Mouse (Mus musculus): ENCODE measurements at regions not wholly inside any gene's neighbourhood (a gene's known extent, or its start where the extent isn't known, plus 50 kb on each side); places are given as distances from the start of the nearest gene placed in this dataset.

DNA sequence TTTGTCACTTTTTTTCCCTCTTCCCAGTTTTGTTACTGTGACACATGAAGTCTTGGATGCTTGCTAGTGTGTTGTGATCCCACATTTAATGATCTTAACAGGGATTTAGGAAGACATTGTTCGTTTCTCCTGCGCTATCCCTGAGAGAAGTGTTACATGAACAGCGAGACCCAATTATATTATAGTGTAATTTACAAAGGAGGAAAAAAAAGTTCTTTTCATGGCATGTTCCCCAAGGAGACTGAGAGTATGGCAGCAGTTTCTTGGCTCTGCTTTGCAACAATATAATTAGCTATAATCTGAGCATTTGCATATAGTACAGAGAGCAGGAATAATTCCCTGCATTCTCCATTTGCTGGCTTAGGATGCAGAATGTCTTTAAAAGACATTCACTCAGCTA, 168.6 kb downstream of the Insc start:
- no peak for DNase-seq (ENCODE audit: low spot score in 2 of 2)

DNA sequence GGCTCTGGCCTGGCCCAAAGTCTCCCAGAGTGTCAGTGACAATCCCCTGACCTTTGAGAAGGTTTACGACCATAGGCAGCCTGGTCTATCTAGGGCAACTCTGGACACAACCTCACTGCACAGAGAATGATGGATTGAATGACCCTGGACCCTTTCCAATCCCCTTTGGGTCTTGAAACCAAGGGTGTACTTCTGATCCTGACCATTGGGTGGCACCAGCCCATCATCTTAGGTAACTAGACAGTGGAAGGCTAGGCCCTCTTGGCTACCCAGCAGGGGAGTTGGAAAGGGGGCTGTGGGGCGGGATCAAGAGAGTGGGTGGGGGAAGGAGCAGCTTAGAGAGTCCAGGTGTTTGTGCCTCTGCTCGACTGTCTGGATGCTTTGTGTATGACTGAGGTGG, 178.7 kb downstream of the Insc start:
- peak; percentile 68 to 71 for DNase-seq (ENCODE audit: low spot score in 2 of 2)

DNA sequence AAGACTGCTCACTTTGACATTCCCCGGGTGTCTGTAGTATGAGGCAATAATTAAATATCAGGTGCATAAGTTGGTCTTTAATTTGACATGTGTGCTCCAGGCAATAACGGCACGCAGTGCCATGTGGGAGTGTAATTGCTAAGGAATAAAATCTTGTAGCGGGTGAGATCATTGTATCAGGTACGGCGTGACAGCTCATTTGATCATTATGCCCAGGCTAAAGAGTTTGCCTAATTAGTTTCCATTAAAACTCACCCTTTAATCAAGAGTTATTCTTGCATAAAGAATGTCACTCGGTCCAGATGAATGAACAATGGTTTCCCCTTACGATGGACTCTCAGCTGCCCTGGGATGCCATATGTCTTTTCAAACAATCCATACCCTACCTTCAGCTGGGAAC, 190.4 kb downstream of the Insc start:
- no peak for DNase-seq (ENCODE audit: low spot score in 2 of 2)

DNA sequence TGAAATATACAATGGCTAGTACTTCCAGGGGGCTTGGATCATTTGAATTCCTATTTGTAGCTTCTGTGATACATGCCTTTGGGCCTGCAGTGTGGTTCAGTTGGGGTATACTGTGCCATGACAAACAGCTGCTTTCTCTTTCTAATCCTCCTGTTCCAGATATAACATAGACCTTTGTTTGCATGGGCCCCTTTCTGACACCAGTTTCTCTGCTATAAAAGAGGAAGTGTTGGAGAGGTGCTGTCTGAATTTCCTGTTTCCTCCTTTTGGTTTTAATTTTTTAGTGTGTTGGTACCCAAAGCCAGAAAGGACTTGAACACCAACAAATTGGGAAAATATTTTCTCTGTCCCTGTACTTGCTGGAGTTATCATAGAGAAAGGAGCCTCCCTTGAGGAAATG, 207.3 kb downstream of the Insc start:
- DNase-seq (ENCODE audit: low spot score in 2 of 2), result no peak

GRCm38 (mm10) chr7:114963206-114963605, 219.7 kb downstream of the Insc start:
- DNase-seq (ENCODE audit: low spot score in 2 of 2), result no peak

- no peak for DNase-seq (ENCODE audit: low spot score in 2 of 2)
Observed at GRCm38 (mm10) chr7:114965923-114966322, 222.4 kb downstream of the Insc start.

GRCm38 (mm10) chr7:114986481-114986880, 243.0 kb downstream of the Insc start:
- no peak for DNase-seq (ENCODE audit: low spot score in 2 of 2)

DNA sequence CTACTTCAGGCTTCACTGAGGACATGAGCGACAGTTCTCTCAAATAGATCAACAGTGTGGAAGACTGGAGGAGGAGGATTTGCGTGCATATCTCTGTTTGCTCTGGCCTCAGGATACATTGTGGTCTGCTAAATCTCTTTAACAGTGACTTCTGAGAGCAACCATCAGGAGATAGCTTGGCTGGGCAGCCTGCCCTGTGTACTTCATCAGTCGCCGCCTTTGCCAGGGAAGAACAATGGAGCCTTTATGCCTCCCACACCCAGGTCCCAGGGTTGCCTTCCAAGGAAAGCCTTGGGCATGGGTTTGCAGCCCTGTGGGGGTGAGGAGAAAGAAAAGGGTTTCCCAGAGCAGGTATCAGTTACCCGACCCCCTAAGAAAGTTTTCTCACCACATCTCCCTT, 247.8 kb downstream of the Insc start:
- no peak for DNase-seq (ENCODE audit: low spot score in 2 of 2)

DNA sequence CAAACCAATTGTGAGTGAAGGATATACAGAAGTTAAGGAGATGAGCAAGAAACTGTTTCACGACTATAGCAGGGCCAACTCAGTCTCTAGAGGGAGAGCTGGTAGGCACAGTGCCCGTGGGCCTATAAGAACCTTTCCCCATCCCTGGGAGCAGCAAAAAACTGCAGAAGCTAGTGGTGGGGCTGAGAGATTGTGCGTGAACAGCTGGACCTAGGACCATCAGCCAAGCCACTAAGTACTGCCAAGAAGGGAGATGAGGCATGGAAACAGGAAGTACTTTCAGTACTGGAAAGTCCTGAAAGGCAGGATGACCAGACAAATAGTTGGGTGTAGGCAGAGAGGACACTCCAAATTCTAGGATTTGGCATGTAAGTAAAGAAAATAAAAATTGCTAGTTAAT, 248.9 kb downstream of the Insc start:
- no peak for DNase-seq (ENCODE audit: low spot score in 2 of 2)

- no peak for DNase-seq (ENCODE audit: low spot score in 2 of 2)
Observed at GRCm38 (mm10) chr7:115000796-115001524, 257.5 kb downstream of the Insc start.

DNA sequence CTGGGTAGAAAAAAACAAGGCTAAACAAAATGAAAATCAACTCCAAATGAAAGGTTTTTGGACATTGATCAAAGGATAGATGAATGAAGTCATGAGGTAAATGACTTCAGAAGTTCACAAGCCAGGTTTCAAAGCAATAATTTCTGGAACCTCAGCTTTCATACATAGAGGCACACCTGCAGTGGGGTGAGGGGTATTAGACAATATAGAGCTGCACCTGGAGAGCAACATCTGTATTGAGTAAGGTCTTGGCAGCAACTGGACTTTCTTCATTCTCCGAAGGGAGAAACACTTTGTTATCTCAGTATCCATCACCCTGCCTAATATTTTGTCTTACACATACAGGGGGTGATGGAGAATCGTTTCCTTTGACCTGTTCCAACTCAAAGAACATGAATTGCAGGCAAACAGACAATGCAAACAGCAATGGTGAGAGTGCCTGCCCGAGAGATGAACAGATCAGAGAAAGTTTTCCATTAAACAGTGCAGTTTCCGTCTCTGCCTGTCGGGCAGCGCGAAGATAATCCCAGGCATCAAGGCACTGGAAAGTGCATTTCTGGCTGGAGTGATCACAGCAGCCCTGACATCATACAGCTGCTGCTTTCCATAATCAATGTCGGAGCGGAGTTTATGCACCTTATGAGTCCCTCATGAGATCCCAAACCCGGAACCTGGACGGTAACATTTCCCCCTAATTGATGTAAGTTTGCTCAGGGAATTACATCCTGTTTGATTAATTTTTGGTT, 270.9 kb downstream of the Insc start:
- DNase-seq (ENCODE audit: low spot score in 2 of 2), result no peak

DNA sequence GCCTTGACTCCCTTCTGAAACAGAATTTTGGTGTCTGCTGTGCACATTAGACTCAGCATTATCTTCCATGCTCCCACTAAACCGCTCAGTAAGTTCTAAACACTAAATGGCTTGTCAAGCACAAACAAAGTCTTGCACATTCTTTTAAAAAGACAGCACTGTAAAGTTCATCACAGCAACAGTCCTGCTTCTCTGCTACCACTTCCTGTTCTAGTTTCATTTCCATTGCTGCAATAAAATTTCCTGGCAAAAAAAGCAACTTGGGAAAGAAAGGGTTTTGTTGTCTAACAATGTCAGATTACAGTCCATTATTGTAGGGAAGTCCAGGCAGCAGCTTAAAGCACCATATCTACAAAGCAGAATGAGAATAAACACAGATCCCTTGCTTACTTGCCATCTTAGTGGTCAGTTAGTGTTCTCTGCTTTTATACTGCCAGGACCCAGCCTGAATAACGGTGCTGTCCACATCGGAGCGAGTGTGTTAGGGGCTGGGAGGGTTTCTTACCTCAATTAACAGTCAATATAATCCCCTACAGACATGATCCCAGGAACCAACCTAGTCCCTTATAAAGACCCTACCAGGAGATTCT, 276.0 kb downstream of the Insc start:
- no peak for DNase-seq (ENCODE audit: low spot score in 2 of 2)

GRCm38 (mm10) chr7:115020023-115020422, 276.5 kb downstream of the Insc start:
- no peak for DNase-seq (ENCODE audit: low spot score in 2 of 2)

- DNase-seq (ENCODE audit: low spot score in 2 of 2), result no peak
Observed at GRCm38 (mm10) chr7:115025803-115026202, 282.3 kb downstream of the Insc start.

DNA sequence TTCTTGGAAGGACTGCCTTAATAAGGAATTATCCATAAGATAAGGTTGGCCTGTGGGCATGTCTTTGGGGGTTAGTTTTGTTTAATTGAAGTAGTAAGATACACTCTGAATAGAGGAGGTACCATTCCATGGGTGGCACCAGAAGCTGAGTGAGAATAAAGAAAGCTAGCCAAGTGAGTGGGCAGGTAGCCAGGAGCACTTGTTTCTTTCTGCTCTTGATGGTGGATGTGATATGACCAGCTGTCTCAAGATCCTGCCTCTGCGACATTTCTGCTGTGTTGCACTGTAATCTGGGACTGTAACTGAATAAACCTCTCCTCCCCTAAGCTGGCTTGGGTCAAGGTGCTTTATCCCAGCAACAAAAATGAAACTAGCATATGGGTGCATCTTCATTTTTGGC, 284.2 kb downstream of the Insc start:
- no peak for DNase-seq (ENCODE audit: low spot score in 2 of 2)

- no peak for DNase-seq (ENCODE audit: low spot score in 2 of 2)
Observed at GRCm38 (mm10) chr7:115033987-115034386, 290.5 kb downstream of the Insc start.

DNA sequence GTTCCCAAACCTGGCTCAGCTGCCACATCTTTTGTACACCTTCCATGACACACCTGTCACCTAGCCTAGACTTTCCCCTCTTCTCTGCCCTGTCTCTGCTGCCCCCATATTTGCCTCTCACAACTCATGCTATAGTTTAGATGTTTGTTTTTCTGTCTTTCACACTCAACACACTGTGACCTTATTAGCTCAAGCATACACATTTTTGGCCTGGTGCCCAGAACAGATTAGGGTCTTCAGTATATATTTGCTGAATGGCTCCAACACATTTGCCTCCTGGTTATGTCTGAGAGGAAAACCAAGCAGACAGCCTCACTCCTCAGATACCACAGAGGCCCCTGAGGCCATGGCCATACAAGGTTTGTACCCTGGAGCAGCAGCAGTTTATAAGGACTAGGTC, 312.0 kb downstream of the Insc start:
- DNase-seq (ENCODE audit: low spot score in 2 of 2), result no peak

- DNase-seq (ENCODE audit: low spot score in 2 of 2), result no peak
Observed at GRCm38 (mm10) chr7:115056992-115057645, 313.6 kb downstream of the Insc start.

DNA sequence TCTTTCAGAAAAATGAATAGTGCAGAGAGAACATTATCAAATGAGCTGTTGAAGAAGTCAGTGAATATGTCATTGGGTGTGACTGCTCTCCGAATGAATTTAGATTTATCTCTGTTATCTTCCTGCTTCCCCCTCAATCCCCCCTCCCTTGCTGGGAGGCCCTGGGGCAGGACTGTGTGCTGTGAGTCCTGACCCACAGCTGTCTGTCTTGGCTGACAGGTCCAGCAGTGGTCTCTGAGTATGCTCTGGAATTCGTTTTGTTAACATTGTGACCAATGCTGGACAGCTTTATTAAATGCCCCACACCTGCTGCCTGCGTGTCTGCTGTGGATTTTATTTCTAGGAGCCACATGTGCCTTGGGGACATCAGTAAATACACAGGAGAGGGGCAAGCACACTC, 314.2 kb downstream of the Insc start:
- DNase-seq (ENCODE audit: low spot score in 2 of 2), result no peak

DNA sequence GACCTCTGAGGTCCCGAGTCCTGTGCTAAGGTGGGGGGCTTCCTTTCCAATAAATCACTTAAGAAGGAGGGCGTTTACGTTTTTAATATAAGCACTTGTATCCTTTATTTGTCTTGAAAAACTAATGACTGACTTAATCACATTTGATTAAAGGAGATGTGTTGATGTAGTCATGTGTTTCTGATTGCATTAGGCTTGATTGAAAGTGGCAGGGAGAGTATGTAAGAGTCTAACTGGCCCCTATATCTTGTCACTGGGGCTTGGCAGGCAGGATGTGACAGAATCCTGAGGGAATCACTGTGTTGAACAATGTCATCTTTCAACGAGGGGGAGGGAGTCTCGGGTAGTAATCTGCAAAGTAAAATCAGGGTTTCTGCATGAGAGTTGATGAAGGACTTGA, 316.7 kb downstream of the Insc start:
- DNase-seq (ENCODE audit: low spot score in 2 of 2), result no peak

- DNase-seq (ENCODE audit: low spot score in 2 of 2), result no peak
Observed at GRCm38 (mm10) chr7:115062817-115063216, 319.3 kb downstream of the Insc start.

GRCm38 (mm10) chr7:115067641-115068040, 324.1 kb downstream of the Insc start:
- no peak for DNase-seq (ENCODE audit: low spot score in 2 of 2)

GRCm38 (mm10) chr7:115073406-115073805, 329.9 kb downstream of the Insc start:
- no peak for DNase-seq (ENCODE audit: low spot score in 2 of 2)

Measured in frontal cortex, postnatal 25 days (tissue).